Mouse (Mus musculus): ENCODE measurements around the gene Skp2.

The Skp2 gene

DNA sequence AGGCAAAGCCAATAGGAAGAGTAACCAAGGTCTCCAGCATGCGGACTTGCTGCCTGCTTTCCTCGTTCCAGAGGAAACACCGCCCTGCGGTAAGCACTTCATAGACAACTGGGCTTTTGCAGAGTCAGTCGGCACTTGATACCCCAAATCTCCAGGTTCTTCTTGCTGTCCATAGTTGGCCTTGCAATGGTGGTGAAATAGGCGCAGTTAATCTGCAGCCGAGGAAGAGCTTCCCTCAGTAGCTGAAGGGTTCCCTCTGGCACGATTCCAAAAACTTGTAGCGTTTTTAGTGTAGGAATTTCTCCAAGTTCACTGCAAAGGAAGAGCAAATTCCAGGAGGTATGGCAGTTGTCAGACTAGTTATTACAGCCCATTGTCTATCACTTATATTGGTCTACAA is 41.7 kb downstream of the Skp2 start:
- ATAC-seq (ENCODE audit: low TSS enrichment) = no peak

DNA sequence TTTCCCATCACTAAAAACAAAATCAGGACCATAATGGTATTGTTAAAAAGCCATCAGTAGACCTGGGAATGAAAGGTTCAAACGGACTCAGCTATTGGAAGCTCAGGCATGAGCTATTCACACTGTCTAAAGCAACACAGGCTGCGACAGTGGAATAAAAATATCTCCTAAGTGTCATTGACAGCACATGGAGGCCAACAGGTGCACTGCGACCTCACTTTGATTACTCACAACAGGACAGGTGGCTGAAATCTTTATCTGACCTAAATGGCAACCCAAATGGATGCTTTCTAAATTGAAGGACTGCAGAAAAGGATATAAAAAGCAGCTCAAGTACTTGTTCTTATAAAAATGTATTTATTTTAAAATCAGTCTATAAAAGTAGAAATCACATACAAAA is 43.6 kb downstream of the Skp2 start:
- ATAC-seq (ENCODE audit: low TSS enrichment) = no peak

DNA sequence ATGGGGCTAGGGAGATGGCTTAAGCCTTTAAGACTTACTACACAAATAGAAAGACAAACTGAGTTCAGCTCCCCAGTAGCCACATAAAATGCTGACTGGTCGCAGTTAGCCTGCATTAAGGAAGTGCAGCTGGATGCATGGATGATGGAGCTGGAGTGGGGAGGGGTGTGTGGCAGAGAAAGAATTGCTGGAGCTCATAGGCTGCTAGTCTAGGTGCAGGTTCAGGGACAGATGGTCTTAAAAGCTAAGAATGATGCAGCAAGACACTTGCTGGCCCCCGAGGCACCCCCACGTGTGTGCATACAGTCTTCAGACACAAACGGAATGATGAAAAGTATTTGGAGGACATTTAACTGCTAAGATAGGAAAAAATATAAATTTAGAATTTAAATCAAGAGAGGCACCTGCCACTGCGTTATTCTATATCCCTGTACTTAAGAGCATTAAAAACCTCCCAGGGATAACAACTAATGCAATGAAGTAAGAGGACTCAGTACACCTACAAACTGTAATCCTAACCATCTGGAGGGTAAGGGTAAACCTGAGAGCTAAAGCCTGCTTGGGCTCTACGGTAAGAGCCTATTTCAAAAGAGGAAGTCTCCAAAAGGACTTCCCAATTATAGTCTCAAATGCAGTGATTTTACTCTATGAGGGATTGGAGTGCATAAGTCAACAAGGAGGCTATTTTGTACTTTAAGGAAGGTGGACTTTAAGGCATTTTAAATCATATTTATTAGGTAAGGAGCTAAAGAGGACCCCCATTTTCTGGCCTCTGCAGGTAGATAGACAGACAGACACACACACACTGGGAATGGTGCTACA is 44.5 kb downstream of the Skp2 start:
- no peak for ATAC-seq (ENCODE audit: low TSS enrichment)

DNA sequence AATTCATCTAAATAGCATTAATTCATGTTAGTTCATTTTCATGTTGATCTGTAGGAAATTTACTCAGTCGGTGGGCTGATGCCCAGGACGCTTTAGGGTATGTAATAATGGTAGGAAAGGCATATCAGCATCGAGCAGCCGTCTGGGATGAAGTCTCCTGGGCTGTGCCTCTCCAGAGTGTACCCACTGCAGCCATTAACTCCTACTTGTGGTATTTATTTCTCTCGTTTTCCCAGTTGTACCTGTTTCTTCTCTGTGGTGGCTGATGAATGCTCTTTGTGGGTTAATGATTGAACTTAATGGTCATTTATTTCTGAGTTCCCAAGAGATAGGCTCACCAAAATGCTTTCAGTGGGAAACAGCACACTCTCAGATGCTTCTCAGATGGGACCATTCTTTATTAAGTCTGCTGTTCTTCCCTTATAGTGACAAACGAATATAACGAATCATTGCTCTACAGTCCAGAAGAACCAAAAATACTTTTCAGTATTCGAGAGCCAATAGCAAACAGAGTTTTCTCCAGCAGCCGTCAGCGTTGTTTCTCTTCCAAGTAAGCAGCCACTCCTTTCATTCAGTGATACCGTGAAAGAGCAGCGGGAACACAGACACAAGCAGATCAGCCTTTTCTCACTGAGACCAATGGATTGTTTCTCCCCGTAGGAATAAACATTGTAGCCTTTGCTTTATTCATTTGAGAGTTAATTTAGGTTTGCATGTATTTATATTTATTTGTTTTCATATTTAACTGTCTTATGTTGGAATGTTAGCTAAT is 48.7 kb downstream of the Skp2 start:
- ATAC-seq (ENCODE audit: low TSS enrichment) = no peak

DNA sequence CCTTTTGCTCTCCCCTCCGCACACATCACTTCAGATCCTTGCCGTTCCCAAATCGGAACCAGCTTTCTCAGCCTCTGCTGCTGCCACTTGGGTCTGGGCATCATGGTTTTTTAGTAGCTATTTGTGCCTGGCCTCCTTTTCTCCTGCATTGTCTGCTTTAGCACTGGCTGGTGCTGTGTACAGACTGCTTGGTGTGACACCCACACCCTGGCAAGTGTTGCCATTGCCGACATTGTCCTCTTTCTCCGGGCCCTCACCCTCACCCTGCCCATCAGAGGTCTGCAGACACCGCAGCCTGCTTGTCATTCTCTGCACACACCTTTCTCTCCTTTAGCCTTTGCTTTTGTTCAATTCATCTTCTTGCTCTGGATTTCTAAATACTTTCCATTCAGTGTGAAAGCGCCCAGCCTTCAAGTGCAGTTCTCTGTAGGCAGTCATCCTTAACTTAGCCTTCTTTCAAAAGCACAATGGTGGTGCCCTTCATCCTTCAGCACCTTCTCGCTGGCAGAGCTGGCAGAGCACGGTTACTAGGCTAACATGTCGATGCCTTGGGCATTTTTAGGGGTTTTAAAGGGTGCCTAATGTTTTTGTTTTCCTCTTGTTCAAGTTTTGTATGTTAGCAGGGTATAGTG is 54.7 kb downstream of the Skp2 start:
- peak; percentile 83 for ATAC-seq (ENCODE audit: low TSS enrichment)

DNA sequence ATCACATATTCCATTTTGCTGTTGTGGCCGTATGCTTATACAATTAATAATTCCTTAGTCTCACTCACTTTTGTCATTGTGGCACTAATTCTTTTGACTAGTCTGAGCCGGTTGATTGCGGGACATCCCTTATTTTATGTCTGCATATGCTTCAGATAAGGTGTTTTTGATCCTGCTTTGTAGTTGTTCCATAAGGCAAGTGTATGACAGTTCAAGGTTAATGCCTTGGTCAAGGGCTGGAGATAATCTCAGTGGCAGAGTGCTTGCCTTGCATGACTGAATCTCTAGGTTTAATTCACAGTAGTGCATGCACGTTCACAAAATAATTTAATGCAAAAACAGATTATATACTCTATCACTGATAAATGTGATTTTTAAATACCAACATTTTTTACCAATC is 58.4 kb downstream of the Skp2 start:
- ATAC-seq (ENCODE audit: low TSS enrichment) = no peak

DNA sequence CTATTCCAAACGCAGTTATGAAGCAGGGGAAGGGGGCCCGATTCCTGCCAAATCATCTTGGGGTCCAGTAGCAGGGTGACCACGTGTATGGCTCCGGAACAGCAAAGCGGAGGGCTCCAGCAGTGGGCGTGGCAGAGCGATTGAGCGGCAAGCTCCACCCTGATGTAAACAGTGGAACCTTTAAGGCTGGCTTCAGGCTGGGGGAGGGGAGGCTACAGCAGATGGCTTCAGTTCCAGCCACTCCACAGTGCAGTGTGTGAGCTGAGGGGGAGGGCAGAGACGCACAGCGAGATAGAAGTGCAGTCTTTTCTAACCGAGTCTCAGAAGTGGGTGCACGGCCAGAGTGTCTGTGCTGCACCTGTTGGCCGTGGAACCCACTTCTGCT is 60.9 kb downstream of the Skp2 start:
- peak; percentile 93 for ATAC-seq (ENCODE audit: low TSS enrichment)

DNA sequence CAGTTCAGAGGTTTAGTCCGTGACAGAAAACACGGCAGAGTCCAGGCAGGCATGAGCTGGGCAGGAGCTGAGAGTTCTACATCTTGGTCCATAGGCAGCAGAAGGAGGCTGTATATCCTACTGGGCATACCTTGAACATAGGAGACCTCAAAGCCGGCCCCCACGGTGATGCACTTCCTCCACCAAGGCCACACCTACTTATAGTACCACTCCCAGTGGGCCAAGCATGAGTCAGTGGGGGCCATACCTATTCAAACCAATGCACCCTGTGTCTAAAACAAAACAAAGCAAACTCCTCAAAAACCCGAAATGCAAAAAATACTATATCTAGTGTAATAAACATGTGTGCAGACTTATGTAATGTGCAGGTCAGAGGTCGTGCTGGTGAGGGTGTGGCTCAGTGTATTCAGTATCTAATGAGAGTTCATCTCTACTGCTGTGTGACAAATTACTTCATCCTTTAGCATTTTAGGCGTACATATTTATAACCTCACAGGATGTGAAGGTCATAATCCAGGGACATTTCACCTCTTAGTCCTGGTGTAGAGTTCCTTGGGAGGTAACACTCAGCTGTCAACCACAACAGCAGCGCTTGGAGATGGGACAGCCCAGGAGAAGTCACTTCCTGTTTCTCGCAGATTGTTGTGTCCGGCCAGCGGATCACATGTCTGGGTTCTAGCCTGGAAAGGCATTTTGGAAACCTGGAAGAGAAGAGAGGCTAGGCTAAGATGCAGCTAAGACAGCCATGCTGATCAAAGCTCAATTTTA is 61.4 kb downstream of the Skp2 start:
- no peak for ATAC-seq (ENCODE audit: low TSS enrichment)

DNA sequence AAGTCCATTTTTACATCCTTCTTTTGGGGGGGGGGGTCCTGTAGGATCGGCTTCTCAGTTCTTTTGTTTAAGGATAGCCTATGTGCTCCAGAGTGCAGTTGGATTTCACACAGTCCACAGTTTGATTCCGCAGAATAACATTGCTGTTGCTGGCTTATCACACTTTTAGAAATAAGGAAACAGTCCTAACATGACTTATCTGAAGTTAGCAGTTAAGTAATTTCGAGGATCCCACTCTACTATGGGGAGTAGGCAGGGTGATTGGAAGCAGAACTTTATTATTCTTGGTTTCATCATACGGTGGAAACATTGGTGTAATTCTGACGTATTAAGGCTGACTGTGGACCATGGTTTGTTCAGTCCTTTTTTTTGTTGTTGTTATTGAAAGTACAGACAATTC is 64.6 kb downstream of the Skp2 start:
- no peak for ATAC-seq (ENCODE audit: low TSS enrichment)

DNA sequence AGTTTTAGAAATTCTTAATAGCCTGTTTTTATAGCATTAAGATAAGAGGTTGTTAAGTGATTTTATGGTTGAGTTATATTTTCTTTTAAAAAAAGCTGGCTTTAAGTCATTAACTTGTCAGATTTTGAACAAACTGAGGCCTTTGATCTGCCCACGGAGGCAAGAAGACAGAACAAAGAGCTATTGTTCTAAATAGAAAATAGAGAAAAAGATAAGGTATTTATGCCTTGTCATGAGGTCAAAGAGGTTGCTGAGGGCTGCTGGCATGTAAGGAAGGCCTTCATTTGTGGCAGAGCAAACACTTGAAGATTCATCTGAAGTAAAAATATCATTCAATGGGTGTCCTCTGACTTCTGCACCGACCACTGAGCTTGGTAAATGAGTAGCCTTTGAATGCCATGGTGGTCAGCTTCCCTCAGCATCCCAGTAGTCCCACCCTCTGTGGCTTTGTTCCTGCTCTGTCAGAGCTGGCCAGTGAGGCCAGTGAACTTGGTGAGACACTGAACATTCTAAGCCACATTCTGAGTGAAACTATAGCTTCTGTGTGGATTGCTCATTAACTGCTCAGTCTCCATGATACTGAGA is 66.0 kb downstream of the Skp2 start:
- no peak for ATAC-seq (ENCODE audit: low TSS enrichment)

DNA sequence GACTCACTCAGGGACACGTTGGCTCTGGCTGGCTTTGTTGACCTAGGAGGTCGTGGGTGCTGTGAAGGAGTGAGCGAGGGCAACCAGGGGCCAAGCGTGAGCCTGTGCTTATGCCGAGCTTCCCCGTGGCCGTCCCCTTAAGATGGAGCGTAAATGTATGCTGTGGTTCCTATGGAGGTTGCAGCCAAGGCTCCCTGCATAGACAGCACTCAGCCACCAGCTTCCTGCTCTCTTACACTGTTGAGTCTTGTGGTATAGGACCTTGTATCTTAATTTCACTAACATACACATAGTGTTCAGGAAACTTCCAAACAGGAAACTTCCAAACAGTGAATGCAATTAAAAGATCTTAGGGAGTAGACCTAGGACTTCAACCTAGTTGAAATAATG is 66.5 kb downstream of the Skp2 start:
- no peak for ATAC-seq (ENCODE audit: low TSS enrichment)

DNA sequence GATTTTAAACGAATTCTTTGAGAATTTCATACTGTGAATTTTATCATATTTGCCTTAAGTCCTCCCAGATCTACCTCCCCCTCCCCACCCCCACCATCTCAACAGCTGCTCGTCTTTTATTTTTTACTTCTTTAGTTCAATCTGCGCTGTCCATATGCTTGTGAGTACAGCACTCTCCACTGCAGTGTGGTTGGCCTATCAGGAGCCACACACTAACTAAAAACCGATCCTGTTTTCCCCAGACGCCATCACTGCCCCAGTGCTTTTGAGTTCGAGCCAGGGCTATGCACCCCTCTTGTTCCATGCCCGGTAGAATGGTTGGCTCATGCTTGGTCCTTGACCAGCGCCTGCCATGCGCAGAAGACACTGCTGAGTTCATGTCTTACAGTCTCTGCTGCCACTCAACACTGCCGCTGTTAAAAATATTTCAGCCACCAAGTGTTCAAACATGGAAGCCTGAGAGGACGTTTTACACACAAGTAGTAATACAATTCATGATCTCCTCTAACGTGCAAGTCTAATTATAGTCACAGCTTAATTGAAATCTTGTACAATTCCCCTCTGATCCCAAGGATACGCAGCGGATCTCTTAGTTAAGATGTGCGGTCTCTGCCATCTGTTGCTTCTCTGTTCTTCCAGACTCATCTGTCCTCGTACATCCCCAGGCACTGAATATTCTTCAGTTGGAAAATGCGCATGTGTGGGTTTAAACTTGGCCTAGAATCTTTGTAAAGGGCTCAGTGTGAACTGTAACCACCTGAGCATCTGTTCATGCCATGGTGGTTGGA is 67.1 kb downstream of the Skp2 start:
- peak; percentile 51 for ATAC-seq (ENCODE audit: low TSS enrichment)

DNA sequence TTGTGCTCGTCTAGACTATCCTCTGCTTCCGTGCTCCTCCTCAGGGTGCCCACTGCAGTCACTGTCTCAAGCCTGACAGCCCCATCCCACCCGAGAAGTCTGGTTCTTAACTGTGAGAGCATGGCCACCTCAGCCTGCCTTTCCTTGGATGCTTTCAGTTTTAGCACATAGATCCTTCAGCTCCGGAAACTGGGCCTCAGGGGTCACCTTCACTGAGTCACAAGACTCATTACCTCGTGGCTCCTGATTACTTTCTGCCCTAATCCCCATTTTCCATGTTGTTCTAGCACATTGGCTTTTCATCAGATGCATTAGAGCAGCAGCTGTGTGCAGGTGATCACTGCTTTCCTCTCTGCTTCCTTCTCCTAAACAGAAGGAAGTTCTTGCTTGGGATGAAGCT is 67.8 kb downstream of the Skp2 start:
- peak; percentile 29; the same call in 1 of the 2 replicates for ATAC-seq (ENCODE audit: low TSS enrichment)

DNA sequence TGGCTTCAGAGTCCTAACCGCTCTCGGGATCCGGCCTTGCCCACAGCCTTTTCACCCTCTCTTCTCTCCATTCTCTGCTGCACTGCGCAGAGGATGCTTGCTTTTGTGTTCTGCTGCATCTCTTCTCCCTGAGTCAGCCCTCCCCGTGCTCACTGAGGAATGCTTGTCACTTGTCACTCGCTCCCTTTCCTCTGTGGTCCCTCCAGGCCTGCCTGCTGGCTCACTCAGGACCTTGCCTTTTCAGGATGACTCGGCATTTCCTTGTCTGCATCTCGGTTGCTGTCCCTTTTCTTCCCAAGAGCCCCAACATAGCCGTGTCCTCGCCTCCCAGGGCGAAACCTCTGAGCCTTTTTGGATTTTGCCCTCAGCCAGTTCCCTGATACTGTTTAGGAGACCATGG is 68.4 kb downstream of the Skp2 start:
- peak; percentile 28 for ATAC-seq (ENCODE audit: low TSS enrichment)

DNA sequence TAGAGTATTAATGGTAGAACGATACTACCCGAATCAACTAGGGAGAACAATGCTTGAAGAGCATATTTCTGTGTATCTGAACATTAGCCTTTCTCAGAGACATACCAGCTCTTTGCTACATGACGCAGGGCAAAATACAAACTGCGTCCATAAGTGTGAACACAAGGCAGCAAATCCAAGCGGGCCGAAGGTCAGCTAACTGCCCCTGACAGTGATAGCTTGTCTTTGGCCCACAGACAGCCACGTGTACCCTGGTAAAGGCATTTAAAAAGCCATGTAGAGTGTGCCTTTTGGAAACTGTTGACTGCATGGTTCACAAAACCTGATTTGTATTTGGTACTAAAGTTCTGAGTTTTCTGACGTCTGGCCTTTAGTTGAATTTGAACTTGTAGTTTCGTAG is 72.5 kb downstream of the Skp2 start:
- ATAC-seq (ENCODE audit: low TSS enrichment) = no peak

DNA sequence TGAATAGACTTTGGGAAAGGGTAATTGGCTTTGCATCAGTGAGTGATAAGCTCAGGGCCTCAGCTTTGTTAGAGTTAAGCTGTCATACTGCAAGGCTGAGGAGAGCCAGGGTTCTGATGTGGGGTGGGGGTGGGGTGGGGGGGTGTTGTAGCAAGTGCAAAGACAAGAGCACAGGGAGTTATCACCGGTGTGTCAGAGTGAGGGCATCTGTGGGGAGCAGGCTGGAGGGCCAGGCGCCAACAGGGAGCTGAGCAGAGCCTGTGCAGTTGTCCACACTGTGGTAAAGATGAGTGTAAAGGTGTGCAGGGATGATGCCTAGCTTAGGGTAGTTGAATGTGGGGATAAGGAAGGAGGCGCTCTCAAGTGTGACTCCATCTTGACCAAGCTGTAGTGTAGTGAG is 73.9 kb downstream of the Skp2 start:
- no peak for ATAC-seq (ENCODE audit: low TSS enrichment)

DNA sequence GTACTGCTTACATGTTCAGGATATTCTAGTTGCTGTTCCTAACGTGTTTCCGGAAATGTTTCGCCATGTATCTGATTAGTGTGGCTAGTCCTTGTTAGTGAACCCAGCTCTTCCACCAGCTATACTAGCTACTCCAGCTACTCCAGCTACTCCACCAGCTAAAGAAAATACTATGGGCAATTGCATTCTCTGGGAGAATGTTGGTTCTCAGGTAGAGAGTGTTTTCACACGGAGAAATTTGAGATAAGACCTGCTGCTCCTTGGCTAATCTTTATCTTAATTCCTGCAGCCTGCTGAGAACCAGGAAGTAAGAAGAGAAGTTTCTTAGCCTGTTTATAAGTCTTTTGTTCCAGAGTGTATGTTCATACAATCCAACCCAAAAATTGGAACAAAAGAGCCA is 75.0 kb downstream of the Skp2 start:
- ATAC-seq (ENCODE audit: low TSS enrichment) = no peak

DNA sequence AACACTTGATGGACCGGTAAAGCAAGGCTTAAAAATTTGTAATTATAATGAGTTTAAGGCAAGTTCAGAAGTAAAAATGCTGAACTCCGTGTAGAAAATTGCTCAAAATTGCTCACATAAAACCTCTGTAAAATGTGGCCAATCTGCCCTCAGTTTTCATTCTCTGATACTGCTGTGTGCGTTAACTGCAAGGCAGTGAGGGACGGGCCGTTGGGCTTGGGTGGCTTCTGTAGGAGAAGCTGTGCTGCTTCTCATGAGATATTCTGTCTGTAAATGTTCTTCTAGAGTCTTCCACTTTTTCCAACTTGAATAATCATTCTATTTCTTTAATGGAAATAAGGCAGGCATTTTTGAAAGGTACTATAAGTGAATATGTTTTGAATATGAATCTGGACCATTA is 75.6 kb downstream of the Skp2 start:
- ATAC-seq (ENCODE audit: low TSS enrichment) = no peak

DNA sequence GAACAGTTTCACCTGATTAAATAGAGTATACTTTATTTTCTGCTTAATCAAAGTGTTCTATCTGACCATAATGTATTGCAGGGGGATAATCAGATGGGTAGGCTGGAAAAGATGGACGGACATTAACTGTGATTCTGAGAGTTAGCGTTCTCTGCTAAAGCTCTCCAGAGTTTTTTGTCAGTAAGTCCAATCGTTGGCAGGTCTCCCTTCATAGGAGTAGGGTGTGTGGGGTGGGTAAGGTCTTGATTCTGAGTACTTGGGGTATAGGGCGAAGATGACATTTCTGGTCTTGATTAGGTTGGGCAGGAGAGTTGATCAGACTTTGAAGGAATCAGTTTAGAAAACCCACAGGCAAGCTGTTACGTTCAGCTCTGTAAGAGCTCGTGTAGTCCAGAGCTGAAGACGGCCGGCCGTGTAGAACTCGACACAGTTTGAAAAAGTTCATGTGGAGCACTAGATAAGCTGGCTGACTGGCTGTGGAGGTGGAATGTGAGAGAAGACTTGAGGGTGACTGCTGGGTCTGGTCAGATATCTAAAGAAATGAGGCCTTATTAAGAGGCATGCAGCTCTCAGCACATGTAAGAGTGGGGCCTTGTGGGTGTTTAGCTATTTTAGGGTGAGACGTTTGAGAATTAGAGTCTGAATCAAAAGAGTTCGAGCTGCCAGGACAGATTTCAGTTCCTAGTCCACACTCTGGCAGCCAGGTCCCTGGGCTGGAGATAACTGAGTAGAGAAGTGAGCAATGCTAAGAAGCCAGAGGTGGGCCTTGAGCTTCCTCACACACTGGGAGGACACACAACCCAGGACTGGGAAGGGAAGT is 76.5 kb downstream of the Skp2 start:
- peak; percentile 53 for ATAC-seq (ENCODE audit: low TSS enrichment)

DNA sequence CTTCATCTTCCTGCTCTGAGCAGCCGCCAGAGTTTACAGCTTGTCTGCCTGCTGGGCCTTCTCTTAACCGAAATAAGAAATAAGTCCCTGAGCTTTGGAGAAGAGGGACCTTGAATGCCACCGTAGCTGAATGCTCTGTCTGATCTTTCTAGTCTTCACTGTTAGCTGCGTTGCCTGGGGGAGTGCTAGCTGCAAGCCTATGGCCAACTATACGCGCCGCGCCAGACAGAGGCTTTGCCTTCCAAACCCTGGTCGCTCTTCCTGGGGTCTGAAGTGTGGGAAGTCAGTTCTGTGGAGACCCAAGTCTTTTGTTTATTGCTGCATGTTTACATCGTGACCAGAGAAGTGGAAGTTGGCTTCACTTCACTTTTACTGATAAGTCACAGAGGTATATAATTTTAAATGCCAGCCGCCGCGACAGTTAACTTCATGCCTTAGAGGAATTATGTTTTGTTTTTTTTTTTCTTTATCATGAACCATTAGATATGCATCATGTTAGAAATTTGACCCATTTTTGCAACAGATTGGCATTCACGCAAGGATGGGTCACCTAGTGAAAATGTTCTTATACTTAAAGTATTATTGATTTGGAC is 79.5 kb downstream of the Skp2 start:
- no peak for ATAC-seq (ENCODE audit: low TSS enrichment)

Measured in frontal cortex, adult (tissue).